Mouse (Mus musculus): Measurements from ENCODE around the gene Efcab9. TPM values are rescaled to one million over a fixed set of nuclear protein-coding genes. Genes with fewer than 3 reads are reported as not detected.

The Efcab9 gene
- polyA plus RNA-seq, 1 experiment from 2014 or later: 0.21 TPM

GRCm38 (mm10) chr11:32498757-32499535, 32.9 kb downstream of the Efcab9 start:
- H3K27me3 ChIP-seq (ENCODE audit: poor library complexity, severe bottlenecking): no peaks in the 10 kb centered on the region
- WGBS: 94% methylated on average over 7 of the region's 7 CpGs
- no peak for DNase-seq (ENCODE audit: extremely low spot score, low spot score)
- H3K9me3 ChIP-seq: no peaks in the 10 kb centered on the region
- H3K36me3 ChIP-seq (replicated peaks): peaks cover 44% of the 10 kb centered on the region
- H3K4me3 ChIP-seq: no peak overlapping the region
- H3K4me1 ChIP-seq: no peaks in the 10 kb centered on the region
- H3K27ac ChIP-seq: no peak overlapping the region

DNA sequence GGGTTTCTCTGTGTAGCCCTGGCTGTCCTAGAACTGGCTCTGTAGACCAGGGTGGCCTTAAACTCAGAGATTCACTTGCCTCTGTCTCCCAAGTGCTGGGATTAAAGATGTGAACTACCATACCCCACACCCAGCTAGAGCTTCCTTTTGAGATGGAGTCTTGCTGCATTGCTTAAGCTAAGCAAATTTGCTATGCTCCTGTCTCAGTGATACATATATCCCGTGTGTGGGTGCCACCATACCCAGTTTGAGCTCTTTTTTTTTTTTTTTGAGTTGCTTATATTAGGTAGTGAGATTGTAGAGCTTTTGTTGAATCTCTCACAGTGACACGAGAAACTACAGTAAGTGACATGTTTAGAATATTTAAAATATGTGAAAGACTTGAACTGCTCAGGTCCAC, 36.6 kb downstream of the Efcab9 start:
- H3K36me3 ChIP-seq (replicated peaks): peaks cover 13% of the 10 kb centered on the region
- no peaks in the 10 kb centered on the region for H3K27me3 ChIP-seq (ENCODE audit: poor library complexity, severe bottlenecking)
- no peaks in the 10 kb centered on the region for H3K4me1 ChIP-seq
- no peaks in the 10 kb centered on the region for H3K9me3 ChIP-seq
- H3K4me3 ChIP-seq: no peak overlapping the region
- no peak overlapping the region for H3K27ac ChIP-seq
- DNase-seq (ENCODE audit: extremely low spot score, low spot score): no peak
- 89% methylated on average over 2 of the region's 2 CpGs for WGBS

GRCm38 (mm10) chr11:32493312-32493711, 38.6 kb downstream of the Efcab9 start:
- Histone ChIP-seq H3K36me3 (replicated peaks) (no peaks in the 10 kb centered on the region), H3K9me3 (no peaks in the 10 kb centered on the region), H3K4me1 (no peaks in the 10 kb centered on the region), H3K4me3 (no peak overlapping the region), H3K27me3 (ENCODE audit: poor library complexity, severe bottlenecking) (no peaks in the 10 kb centered on the region), H3K27ac (no peak overlapping the region)
- DNase-seq (ENCODE audit: extremely low spot score, low spot score): no peak

- Histone ChIP-seq H3K27ac (no peak overlapping the region), H3K4me3 (no peak overlapping the region), H3K9me3 (no peaks in the 10 kb centered on the region), H3K27me3 (ENCODE audit: poor library complexity, severe bottlenecking) (no peaks in the 10 kb centered on the region), H3K36me3 (replicated peaks) (peaks cover 12% of the 10 kb centered on the region), H3K4me1 (no peaks in the 10 kb centered on the region)
- no peak for DNase-seq (ENCODE audit: extremely low spot score, low spot score)
- WGBS: 94% methylated on average over 2 of the region's 2 CpGs
Observed at GRCm38 (mm10) chr11:32491079-32491478, 40.8 kb downstream of the Efcab9 start.

DNA sequence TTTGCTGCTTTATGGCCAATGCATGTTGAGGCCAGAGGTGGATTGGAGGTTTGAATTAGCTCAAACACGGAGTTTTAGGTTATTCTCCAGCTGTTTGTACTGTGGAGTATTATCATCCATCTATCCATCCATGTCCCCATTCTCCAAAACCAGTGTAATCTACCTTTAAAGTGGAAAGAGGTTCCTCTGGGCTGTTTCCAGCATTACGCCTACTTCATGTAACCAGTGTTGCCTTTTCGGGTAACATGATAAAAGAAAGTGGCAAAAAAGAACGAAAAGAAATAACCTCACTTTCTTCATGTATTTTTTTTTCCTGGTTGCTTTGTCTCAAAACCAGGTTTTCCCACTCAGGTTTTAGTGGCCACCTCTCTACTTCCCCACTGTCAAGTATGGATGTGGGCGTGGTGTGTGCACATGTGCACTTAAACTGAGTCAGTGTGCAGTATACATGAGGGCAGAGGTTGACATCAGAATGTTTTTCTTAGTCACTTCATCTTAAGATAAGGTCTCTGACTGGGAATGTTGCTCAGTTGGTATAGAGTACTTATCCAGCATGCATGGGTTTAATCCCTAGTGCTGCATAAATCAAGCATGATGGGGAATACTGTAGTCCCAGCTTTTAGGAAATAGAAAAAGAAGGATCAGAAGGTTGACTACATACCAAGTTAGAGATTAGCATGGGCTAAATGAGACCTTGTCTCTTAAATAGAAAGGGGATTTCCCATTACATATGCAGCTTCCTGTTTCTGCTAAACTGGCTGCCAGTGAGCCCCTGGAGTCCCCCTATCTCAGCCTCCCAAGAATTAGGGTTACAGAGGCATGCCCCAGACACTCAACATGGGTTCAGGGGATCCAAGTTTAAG, 42.8 kb downstream of the Efcab9 start:
- Histone ChIP-seq H3K4me1 (no peaks in the 10 kb centered on the region), H3K27ac (no peak overlapping the region), H3K4me3 (no peak overlapping the region), H3K27me3 (ENCODE audit: poor library complexity, severe bottlenecking) (no peaks in the 10 kb centered on the region), H3K9me3 (no peaks in the 10 kb centered on the region), H3K36me3 (replicated peaks) (peaks cover 12% of the 10 kb centered on the region)
- 89% methylated on average over 5 of the region's 5 CpGs for WGBS
- DNase-seq (ENCODE audit: extremely low spot score, low spot score): no peak

DNA sequence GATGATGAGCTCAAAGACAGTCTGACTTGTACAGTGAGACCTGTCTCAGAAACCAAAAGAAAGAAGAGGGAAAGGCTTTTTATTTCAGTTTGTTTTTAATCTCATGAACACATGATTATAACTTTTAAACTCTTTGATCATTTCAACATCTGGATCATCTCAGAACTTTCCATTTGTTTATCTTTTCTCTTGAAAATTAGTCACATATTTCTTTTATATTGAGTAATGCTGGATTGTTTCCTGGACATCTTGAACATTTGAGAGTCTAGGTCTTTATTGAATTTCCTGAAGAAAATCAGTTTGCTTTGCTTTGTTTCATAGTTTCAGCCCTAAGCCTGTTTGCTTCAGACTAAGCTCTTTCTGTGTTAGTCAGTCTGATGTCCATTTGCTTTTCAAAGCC, 43.5 kb downstream of the Efcab9 start:
- Histone ChIP-seq H3K36me3 (replicated peaks) (peaks cover 12% of the 10 kb centered on the region), H3K4me3 (no peak overlapping the region), H3K9me3 (no peaks in the 10 kb centered on the region), H3K27me3 (ENCODE audit: poor library complexity, severe bottlenecking) (no peaks in the 10 kb centered on the region), H3K27ac (no peak overlapping the region), H3K4me1 (no peaks in the 10 kb centered on the region)
- no peak for DNase-seq (ENCODE audit: extremely low spot score, low spot score)

DNA sequence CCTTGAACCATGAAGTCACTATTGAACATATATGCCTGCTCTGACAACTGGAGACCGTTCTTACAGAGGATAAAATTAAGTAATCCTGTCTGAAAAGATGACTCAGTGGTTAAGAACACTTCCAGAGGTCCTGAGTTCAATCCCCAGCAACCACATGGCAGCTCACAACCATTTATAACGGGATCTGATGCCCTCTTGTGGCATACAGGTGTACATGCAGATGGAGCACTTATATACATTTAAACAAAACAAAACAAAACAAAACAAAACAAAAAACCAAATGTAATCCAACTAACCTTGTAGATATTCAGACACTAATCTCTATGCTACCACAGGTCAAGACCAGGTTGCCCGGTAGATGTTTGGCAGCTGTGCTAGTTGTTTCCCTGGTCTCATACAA, 44.4 kb downstream of the Efcab9 start:
- no peak overlapping the region for H3K27ac ChIP-seq
- peaks cover 12% of the 10 kb centered on the region for H3K36me3 ChIP-seq (replicated peaks)
- DNase-seq (ENCODE audit: extremely low spot score, low spot score): no peak
- H3K4me3 ChIP-seq: no peak overlapping the region
- no peaks in the 10 kb centered on the region for H3K9me3 ChIP-seq
- H3K4me1 ChIP-seq: no peaks in the 10 kb centered on the region
- 92% methylated on average over 3 of the region's 3 CpGs for WGBS
- no peaks in the 10 kb centered on the region for H3K27me3 ChIP-seq (ENCODE audit: poor library complexity, severe bottlenecking)

DNA sequence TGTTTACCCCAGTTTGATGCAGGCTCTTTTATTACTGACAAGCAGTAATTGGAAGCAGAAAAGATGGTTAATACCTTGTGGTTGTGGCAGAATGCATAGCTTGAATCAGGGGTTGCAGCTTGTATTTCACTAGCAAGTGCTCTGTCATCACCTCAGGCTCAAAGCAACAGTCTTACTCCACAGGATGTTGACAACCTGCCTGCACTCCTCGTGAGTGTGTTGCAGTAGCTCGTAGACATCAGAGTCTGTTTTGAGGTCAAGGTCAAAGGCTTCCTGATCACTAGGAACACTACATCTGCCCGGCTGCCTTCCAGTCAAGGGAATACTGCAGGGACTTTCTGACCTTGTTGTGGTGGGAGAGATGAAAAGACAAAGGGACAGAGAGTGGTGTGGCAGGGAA, 45.3 kb downstream of the Efcab9 start:
- DNase-seq (ENCODE audit: extremely low spot score, low spot score): no peak
- Histone ChIP-seq H3K36me3 (replicated peaks) (peaks cover 12% of the 10 kb centered on the region), H3K4me3 (no peak overlapping the region), H3K9me3 (no peaks in the 10 kb centered on the region), H3K4me1 (no peaks in the 10 kb centered on the region), H3K27me3 (ENCODE audit: poor library complexity, severe bottlenecking) (no peaks in the 10 kb centered on the region), H3K27ac (no peak overlapping the region)
- WGBS: 81% methylated on average over 3 of the region's 3 CpGs

- peaks cover 12% of the 10 kb centered on the region for H3K36me3 ChIP-seq (replicated peaks)
- no peak overlapping the region for H3K27ac ChIP-seq
- H3K9me3 ChIP-seq: no peaks in the 10 kb centered on the region
- no peak overlapping the region for H3K4me3 ChIP-seq
- no peaks in the 10 kb centered on the region for H3K4me1 ChIP-seq
- 80% methylated on average over 3 of the region's 3 CpGs for WGBS
- no peaks in the 10 kb centered on the region for H3K27me3 ChIP-seq (ENCODE audit: poor library complexity, severe bottlenecking)
- DNase-seq (ENCODE audit: extremely low spot score, low spot score): no peak
Observed at GRCm38 (mm10) chr11:32485290-32485689, 46.6 kb downstream of the Efcab9 start.

GRCm38 (mm10) chr11:32481525-32481924, 50.4 kb downstream of the Efcab9 start:
- Histone ChIP-seq H3K4me3 (no peak overlapping the region), H3K4me1 (no peaks in the 10 kb centered on the region), H3K9me3 (no peaks in the 10 kb centered on the region), H3K27me3 (ENCODE audit: poor library complexity, severe bottlenecking) (no peaks in the 10 kb centered on the region), H3K27ac (no peak overlapping the region), H3K36me3 (replicated peaks) (no peaks in the 10 kb centered on the region; the same call in 1 of the 2 replicates)
- no peak for DNase-seq (ENCODE audit: extremely low spot score, low spot score)
- 84% methylated on average over 2 of the region's 2 CpGs for WGBS

- no peak for DNase-seq (ENCODE audit: extremely low spot score, low spot score)
- 83% methylated on average over 5 of the region's 5 CpGs for WGBS
- H3K27me3 ChIP-seq (ENCODE audit: poor library complexity, severe bottlenecking): no peaks in the 10 kb centered on the region
- H3K36me3 ChIP-seq (replicated peaks): peaks cover 2% of the 10 kb centered on the region; the same call in 1 of the 2 replicates
- no peak overlapping the region for H3K27ac ChIP-seq
- H3K9me3 ChIP-seq: no peaks in the 10 kb centered on the region
- peaks cover under 1% of the 10 kb centered on the region; the same call in 1 of the 2 replicates for H3K4me1 ChIP-seq
- H3K4me3 ChIP-seq: no peak overlapping the region
Observed at GRCm38 (mm10) chr11:32475487-32476236, 56.2 kb downstream of the Efcab9 start.

- 88% methylated on average over 3 of the region's 3 CpGs for WGBS
- peaks cover 8% of the 10 kb centered on the region; the same call in 1 of the 2 replicates for H3K4me1 ChIP-seq
- no peaks in the 10 kb centered on the region for H3K27me3 ChIP-seq (ENCODE audit: poor library complexity, severe bottlenecking)
Observed at GRCm38 (mm10) chr11:32474725-32475124, 57.2 kb downstream of the Efcab9 start.

More at GRCm38 (mm10) chr11:32474725-32475124, 57.2 kb downstream of the Efcab9 start:
- Histone ChIP-seq H3K27ac (no peak overlapping the region), H3K9me3 (no peaks in the 10 kb centered on the region), H3K4me3 (no peak overlapping the region), H3K36me3 (replicated peaks) (0 out of 2 replicates have a peak, but pooled peaks cover 2% of the 10 kb centered on the region)
- no peak for DNase-seq (ENCODE audit: extremely low spot score, low spot score)
